Comparison of ENCODE assay signal across 8 mouse cellular contexts in the genomic region with DNA sequence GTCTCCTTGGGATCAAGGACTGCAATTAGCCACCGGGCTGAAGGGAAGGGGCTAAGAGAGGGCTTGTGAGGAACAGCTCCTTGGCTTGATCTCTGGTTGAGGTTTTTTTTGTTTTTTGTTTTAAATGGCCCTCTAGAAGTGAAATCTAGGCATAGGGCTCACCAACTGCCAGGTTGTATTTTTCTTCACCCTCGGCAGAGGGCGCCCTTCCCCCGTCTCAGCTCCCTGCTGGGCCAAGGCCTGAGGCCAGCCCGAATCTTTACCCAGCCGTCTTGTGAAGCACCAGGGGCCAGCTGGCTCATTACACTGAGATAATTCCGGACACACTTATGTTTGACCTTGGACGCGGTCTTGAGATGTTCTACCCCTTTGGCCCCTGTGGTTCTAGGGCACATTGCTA. TPM values are rescaled to one million over a fixed set of nuclear protein-coding genes. Genes with fewer than 3 reads are reported as not detected.
DNase-seq lines count a peak whose midpoint lies in the region; TF ChIP-seq lines count a peak whose summit lies in the region.

No protein-coding gene starts in this region.

- TF ChIP-seq POLR2A in cerebellum, adult 2 months (IDR thresholded peaks at IDR 0.05; ENCODE audit: borderline replicate concordance, insufficient read depth, low read length) = no peak

- 2% methylated on average over 9 of the region's 9 CpGs for WGBS in cerebellum, adult 2 months
- 13% methylated on average over 9 of the region's 9 CpGs for WGBS in hindbrain, embryonic 10.5 days

- peaks cover 11% of the 10 kb centered on the region for H3K4me1 ChIP-seq in cerebellum, adult 2 months (ENCODE audit: control insufficient read depth, insufficient read depth, low read length)
- peaks cover 30% of the 10 kb centered on the region for H3K4me1 ChIP-seq in hindbrain, embryonic 10.5 days (replicated peaks)

- peak; percentile 43; the same call in 1 of the 2 replicates for TF ChIP-seq CTCF in cerebellum, adult 2 months (IDR thresholded peaks at IDR 0.05; ENCODE audit: borderline replicate concordance, insufficient read depth, low read depth, low read length)

- peak; percentile 93 for DNase-seq in MN1 (ENCODE audit: low spot score)
- peak; percentile 55 to 59 for DNase-seq in cerebellum, adult 2 months
- peak; percentile 78 for DNase-seq in forelimb bud, embryonic 11.5 days (ENCODE audit: low read depth, low spot score)
- peak; percentile 79 for DNase-seq in hindbrain, embryonic 10.5 days (ENCODE audit: low spot score)
- DNase-seq in layer of hippocampus, adult 9-11 months = peak; percentile 45
- peak; percentile 88 for DNase-seq in lung, postnatal 14 days
- DNase-seq in ovary, postnatal 36 days (ENCODE audit: low spot score) = peak; percentile 85
- DNase-seq in thymus, postnatal 36 days = peak; percentile 64 to 68

- no peak overlapping the region for H3K27ac ChIP-seq in cerebellum, adult 2 months (ENCODE audit: insufficient read depth, low read length)
- no peak overlapping the region for H3K27ac ChIP-seq in hindbrain, embryonic 10.5 days

- no peaks in the 10 kb centered on the region for H3K9me3 ChIP-seq in hindbrain, embryonic 10.5 days

- H3K36me3 ChIP-seq in hindbrain, embryonic 10.5 days = no peaks in the 10 kb centered on the region

- H3K4me3 ChIP-seq in cerebellum, adult 2 months (replicated peaks; ENCODE audit: insufficient read depth, low read depth, low read length) = no peak overlapping the region
- no peak overlapping the region; the same call in 1 of the 2 replicates for H3K4me3 ChIP-seq in hindbrain, embryonic 10.5 days

- H3K27me3 ChIP-seq in cerebellum, adult 2 months (ENCODE audit: control insufficient read depth, insufficient read depth, low read length) = no peaks in the 10 kb centered on the region
- H3K27me3 ChIP-seq in hindbrain, embryonic 10.5 days (ENCODE audit: insufficient read depth, poor library complexity, severe bottlenecking) = peaks cover 41% of the 10 kb centered on the region

RNA-seq across cellular contexts. Expression of a gene that starts 47.5 kb away (rescaled TPM):
- polyA plus RNA-seq in cerebellum, adult 2 months (2012; rRNA removed) = 8.2 and 8.3 TPM in 2 replicates
- 1.5 TPM in 2 replicates for polyA plus RNA-seq in hindbrain, embryonic 10.5 days (2016; fragmentation: Nextera tagmentation; extraction: Ambion mirVana)
